Mouse (Mus musculus) embryonic fibroblast, embryonic 13.5 days (primary cell): ENCODE results near the gene Tpx2.

Experiments used
- CTCF ChIP-seq: IDR thresholded peaks from 2 replicates; pipeline ENCODE4 v1.5.1; 2011; ENCODE audit warnings: mild to moderate bottlenecking, control low read depth, low read length, moderate library complexity, borderline replicate concordance; ENCODE audit not compliant: insufficient read depth
- POLR2A ChIP-seq: IDR thresholded peaks from 2 replicates; pipeline ENCODE4 v1.6.1; 2011; ENCODE audit warnings: low read depth, mild to moderate bottlenecking, control low read depth, low read length, moderate library complexity

GRCm38 (mm10) chr2:152827321-152828010, 20.3 kb upstream of the Tpx2 start:
- no peak for TF ChIP-seq POLR2A
- no peak for TF ChIP-seq CTCF
